Mouse (Mus musculus): ENCODE measurements around the gene D1Ertd622e.
"Not testable (repeated sequence)": the region's sequence is repeated elsewhere in the genome, so short reads cannot be mapped to it uniquely, and the experiment has no call there.

Gene D1Ertd622e

DNA sequence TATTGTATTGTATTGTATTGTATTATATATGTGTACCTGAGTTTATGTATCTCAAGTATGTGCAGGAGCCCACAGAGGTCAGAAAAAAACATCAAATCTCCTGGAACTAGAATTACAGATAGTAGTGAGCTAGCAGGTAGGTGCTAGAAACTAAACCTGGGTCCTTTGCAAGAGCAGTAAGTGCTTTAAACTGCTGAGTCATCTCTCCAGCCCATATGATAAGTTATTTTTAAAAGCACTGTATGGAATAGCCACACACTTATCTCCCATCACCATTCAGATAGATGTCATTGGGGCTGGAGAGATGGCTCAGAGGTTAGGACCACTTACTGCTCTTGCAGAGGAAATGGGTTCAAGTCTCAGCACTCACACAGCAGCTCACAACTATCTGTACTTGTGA is 76.8 kb downstream of the D1Ertd622e start:
- no peak for ATAC-seq (ENCODE audit: insufficient number of reproducible peaks, low FRiP score, low TSS enrichment)

DNA sequence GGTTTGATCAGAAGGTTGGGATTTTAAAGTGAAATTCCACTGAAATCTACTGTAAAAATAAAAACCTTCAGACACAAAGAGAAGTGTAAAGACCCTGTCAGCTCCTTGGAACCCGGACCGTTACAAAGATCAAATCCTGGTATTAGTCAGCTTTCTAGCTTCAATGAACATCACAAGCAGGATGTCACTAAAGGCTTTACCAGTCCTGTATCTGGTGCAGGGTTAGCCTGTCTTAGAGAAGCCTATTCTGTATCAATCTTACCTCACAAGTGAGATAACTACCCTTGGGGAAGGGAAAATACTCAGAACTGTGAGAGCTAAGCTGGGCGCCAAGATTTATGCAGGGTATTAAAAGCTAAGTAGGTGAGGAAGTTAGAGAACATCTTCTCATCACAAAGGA is 77.7 kb downstream of the D1Ertd622e start:
- no peak for ATAC-seq (ENCODE audit: insufficient number of reproducible peaks, low FRiP score, low TSS enrichment)

DNA sequence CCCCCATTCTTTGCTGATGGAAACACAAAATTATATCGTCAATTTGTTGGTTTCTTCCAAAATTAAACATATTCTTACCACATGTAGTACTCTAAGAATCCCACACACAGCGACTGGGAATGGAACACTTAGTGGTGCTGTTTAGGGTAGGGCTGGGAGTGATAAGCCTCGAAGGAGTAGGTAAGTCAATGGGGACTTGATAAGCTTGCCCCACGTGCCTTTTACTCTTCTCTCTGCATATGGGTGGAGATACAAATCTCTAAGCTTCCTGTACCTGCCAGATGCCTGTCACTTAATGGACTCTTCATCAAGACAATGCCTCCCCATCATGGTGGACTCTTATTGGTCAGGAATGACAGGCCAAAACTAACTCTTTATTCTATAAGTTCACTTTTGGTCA is 78.8 kb downstream of the D1Ertd622e start:
- ATAC-seq (ENCODE audit: insufficient number of reproducible peaks, low FRiP score, low TSS enrichment) = no peak

- not testable (repeated sequence) for ATAC-seq (ENCODE audit: insufficient number of reproducible peaks, low FRiP score, low TSS enrichment)
Observed at GRCm38 (mm10) chr1:97580680-97581079, 81.2 kb downstream of the D1Ertd622e start.

DNA sequence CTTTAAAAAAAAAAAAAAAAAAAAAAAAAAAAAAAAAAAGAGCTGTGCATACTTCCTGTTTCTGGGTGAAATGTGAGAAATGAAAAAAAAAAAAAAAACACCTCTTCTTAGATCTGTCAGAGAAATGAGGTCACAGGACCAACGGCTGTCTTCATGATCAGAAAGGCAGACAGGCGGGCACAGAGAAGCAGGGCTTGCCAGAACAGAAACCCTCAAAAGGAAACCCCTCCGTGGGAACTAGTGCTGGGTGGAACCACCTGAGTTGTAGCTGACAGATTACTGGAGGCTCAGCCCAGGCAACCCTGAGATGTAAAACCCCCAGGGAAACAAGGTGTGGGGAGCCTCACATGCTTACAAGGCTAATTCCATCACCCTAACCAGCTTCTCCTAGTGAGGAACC is 81.6 kb downstream of the D1Ertd622e start:
- ATAC-seq (ENCODE audit: insufficient number of reproducible peaks, low FRiP score, low TSS enrichment) = no peak

GRCm38 (mm10) chr1:97578025-97578417 is 83.9 kb downstream of the D1Ertd622e start:
- no peak for ATAC-seq (ENCODE audit: insufficient number of reproducible peaks, low FRiP score, low TSS enrichment)

- ATAC-seq (ENCODE audit: insufficient number of reproducible peaks, low FRiP score, low TSS enrichment) = no peak
Observed at GRCm38 (mm10) chr1:97577062-97578024, 84.5 kb downstream of the D1Ertd622e start.

- ATAC-seq (ENCODE audit: insufficient number of reproducible peaks, low FRiP score, low TSS enrichment) = no peak
Observed at GRCm38 (mm10) chr1:97576576-97576975, 85.3 kb downstream of the D1Ertd622e start.

DNA sequence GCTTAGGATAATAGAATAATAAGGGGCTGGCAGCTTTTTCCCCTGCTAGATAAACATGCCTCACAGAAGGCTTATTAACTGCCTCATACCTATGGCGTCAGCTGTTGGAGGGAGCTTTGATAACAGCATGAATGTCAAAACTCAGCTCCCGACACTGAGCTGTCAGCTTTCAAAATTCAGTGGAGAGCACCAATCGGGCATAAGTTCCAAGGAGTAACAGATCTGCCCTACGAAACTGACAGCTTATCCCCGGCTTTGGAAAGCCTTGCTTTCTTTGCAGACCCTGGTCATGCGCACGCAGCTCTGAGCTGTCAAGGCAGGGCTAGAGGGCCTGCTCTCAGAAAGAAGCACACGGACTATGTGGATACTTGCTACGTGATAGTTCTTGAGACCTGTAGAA is 91.1 kb downstream of the D1Ertd622e start:
- no peak for ATAC-seq (ENCODE audit: insufficient number of reproducible peaks, low FRiP score, low TSS enrichment)

- no peak for ATAC-seq (ENCODE audit: insufficient number of reproducible peaks, low FRiP score, low TSS enrichment)
Observed at GRCm38 (mm10) chr1:97567956-97568355, 93.9 kb downstream of the D1Ertd622e start.

DNA sequence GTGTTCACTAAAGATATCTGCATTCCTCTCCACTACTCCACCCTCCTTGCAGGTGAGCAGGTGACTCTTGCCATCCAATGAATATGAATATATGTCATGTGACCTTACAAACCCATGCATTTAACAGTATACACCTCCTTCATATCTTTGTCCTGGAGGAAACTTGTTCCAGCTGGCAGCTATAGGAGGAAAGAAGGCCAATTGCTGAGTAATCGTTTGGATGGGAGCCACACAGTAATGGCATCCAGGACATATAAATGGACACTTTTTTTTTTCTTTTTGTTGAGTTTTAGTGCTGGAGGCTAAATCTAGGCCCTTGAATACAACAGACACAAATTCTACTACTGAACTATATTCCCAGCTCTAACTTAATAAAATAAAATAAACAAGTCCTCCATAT is 97.2 kb downstream of the D1Ertd622e start:
- no peak for ATAC-seq (ENCODE audit: insufficient number of reproducible peaks, low FRiP score, low TSS enrichment)

GRCm38 (mm10) chr1:97562867-97563266 is 99.0 kb downstream of the D1Ertd622e start:
- ATAC-seq (ENCODE audit: insufficient number of reproducible peaks, low FRiP score, low TSS enrichment) = no peak
